Mouse (Mus musculus): ENCODE measurements at regions not wholly inside any gene's neighbourhood (a gene's known extent, or its start where the extent isn't known, plus 50 kb on each side); places are given as distances from the start of the nearest gene placed in this dataset.

GRCm38 (mm10) chr9:50257162-50257561 lies 87.6 kb downstream of the Rpl10-ps3 start:
- intact Hi-C loops (cut with DNase I): no loop called here
- no peak for DNase-seq (ENCODE audit: extremely low spot score in 1 of 2, low spot score in 2 of 2)

- no peak for DNase-seq (ENCODE audit: extremely low spot score in 1 of 2, low spot score in 2 of 2)
- intact Hi-C loops (cut with DNase I): no loop called here
Measured at GRCm38 (mm10) chr9:50244982-50245671, 99.6 kb downstream of the Rpl10-ps3 start.

GRCm38 (mm10) chr9:50240923-50241322 lies 103.8 kb downstream of the Rpl10-ps3 start:
- intact Hi-C loops (cut with DNase I): no loop called here
- no peak for DNase-seq (ENCODE audit: extremely low spot score in 1 of 2, low spot score in 2 of 2)

- peak in 1 of 2 experiments; percentile 17 for DNase-seq (ENCODE audit: extremely low spot score in 1 of 2, low spot score in 2 of 2)
- intact Hi-C loops (cut with DNase I): no loop called here
Measured at GRCm38 (mm10) chr9:50235908-50236307, 108.9 kb downstream of the Rpl10-ps3 start.

- intact Hi-C loops (cut with DNase I): no loop called here
- no peak for DNase-seq (ENCODE audit: extremely low spot score in 1 of 2, low spot score in 2 of 2)
Measured at GRCm38 (mm10) chr9:50234655-50235054, 110.1 kb downstream of the Rpl10-ps3 start.

- DNase-seq (ENCODE audit: extremely low spot score in 1 of 2, low spot score in 2 of 2): no peak
- intact Hi-C loops (cut with DNase I): no loop called here
Measured at GRCm38 (mm10) chr9:50232958-50233510, 111.7 kb downstream of the Rpl10-ps3 start.

GRCm38 (mm10) chr9:50210481-50210880 lies 134.3 kb downstream of the Rpl10-ps3 start:
- intact Hi-C loops (cut with DNase I): no loop called here
- DNase-seq (ENCODE audit: extremely low spot score in 1 of 2, low spot score in 2 of 2): no peak

GRCm38 (mm10) chr9:50199422-50200218 lies 145.1 kb downstream of the Rpl10-ps3 start:
- intact Hi-C loops (cut with DNase I): no loop called here
- DNase-seq (ENCODE audit: extremely low spot score in 1 of 2, low spot score in 2 of 2): no peak

GRCm38 (mm10) chr9:50192400-50193110 lies 152.2 kb downstream of the Rpl10-ps3 start:
- no peak for DNase-seq (ENCODE audit: extremely low spot score in 1 of 2, low spot score in 2 of 2)
- intact Hi-C loops (cut with DNase I): no loop called here

- no peak for DNase-seq (ENCODE audit: extremely low spot score in 1 of 2, low spot score in 2 of 2)
- intact Hi-C loops (cut with DNase I): no loop called here
Measured at GRCm38 (mm10) chr9:50191136-50191535, 153.6 kb downstream of the Rpl10-ps3 start.

GRCm38 (mm10) chr9:50188576-50189070 lies 156.1 kb downstream of the Rpl10-ps3 start:
- intact Hi-C loops (cut with DNase I): no loop called here
- no peak for DNase-seq (ENCODE audit: extremely low spot score in 1 of 2, low spot score in 2 of 2)

GRCm38 (mm10) chr9:50181360-50181759 lies 163.4 kb downstream of the Rpl10-ps3 start:
- no peak for DNase-seq (ENCODE audit: extremely low spot score in 1 of 2, low spot score in 2 of 2)
- intact Hi-C loops (cut with DNase I): no loop called here

GRCm38 (mm10) chr9:50176131-50176530 lies 168.6 kb downstream of the Rpl10-ps3 start:
- intact Hi-C loops (cut with DNase I): loop anchor here (10.0 kb wide), 2 partner anchors 259 to 681 kb away; no protein-coding TSS in a partner anchor
- no peak for DNase-seq (ENCODE audit: extremely low spot score in 1 of 2, low spot score in 2 of 2)

- DNase-seq (ENCODE audit: extremely low spot score in 1 of 2, low spot score in 2 of 2): peak; percentile 75 to 84
- intact Hi-C loops (cut with DNase I): loop anchor here (5.0 to 10.0 kb wide), 4 partner anchors 263 to 677 kb away; partner anchors contain the start of gene Ncam1
Measured at GRCm38 (mm10) chr9:50171826-50172464, 172.8 kb downstream of the Rpl10-ps3 start.

- intact Hi-C loops (cut with DNase I): loop anchor here (5.0 to 10.0 kb wide), 4 partner anchors 264 to 676 kb away; partner anchors contain the start of gene Ncam1
- no peak for DNase-seq (ENCODE audit: extremely low spot score in 1 of 2, low spot score in 2 of 2)
Measured at GRCm38 (mm10) chr9:50171164-50171563, 173.6 kb downstream of the Rpl10-ps3 start.

- DNase-seq (ENCODE audit: extremely low spot score in 1 of 2, low spot score in 2 of 2): no peak
- intact Hi-C loops (cut with DNase I): loop anchor here (5.0 to 10.0 kb wide), 4 partner anchors 264 to 676 kb away; partner anchors contain the start of gene Ncam1
Measured at GRCm38 (mm10) chr9:50170637-50171036, 174.1 kb downstream of the Rpl10-ps3 start.

- intact Hi-C loops (cut with DNase I): no loop called here
- DNase-seq (ENCODE audit: extremely low spot score in 1 of 2, low spot score in 2 of 2): no peak
Measured at GRCm38 (mm10) chr9:50154618-50155017, 190.2 kb downstream of the Rpl10-ps3 start.

GRCm38 (mm10) chr9:50150091-50150490 lies 194.7 kb downstream of the Rpl10-ps3 start:
- no peak for DNase-seq (ENCODE audit: extremely low spot score in 1 of 2, low spot score in 2 of 2)
- intact Hi-C loops (cut with DNase I): no loop called here
